Mouse (Mus musculus) kidney, postnatal 0 days (tissue): ENCODE data around the gene Asb16. TPM values are rescaled to one million over a fixed set of nuclear protein-coding genes. Genes with fewer than 3 reads are reported as not detected.

Experiments used
- ATAC-seq: fragments of 200-750 bp; cut with Nextera tagmentation; replicated peaks from 2 replicates; pipeline ENCODE4 v1.8.0; 2017; ENCODE audit warnings: low read depth, moderate number of reproducible peaks, moderate TSS enrichment, moderate library complexity; ENCODE audit not compliant: low FRiP score
- DNase-seq: peaks from one replicate; pipeline ENCODE4 v3.0.0-alpha.2; 2016; ENCODE audit warnings: low spot score
- H3K27ac ChIP-seq: fragments of 300-500 bp; sonication (generic); 2 replicates; pipeline ENCODE4 v1.5.1; 2014; ENCODE audit warnings: mild to moderate bottlenecking
- H3K27me3 ChIP-seq: fragments of 300-500 bp; sonication (generic); 2 replicates; pipeline ENCODE4 v1.6.1; 2014; ENCODE audit warnings: low read length, mixed read lengths; ENCODE audit not compliant: insufficient read depth
- H3K36me3 ChIP-seq: fragments of 300-500 bp; sonication (generic); 2 replicates; pipeline ENCODE4 v1.6.1; 2014; ENCODE audit warnings: low read length, mixed read lengths; ENCODE audit not compliant: insufficient read depth
- H3K4me1 ChIP-seq: fragments of 300-500 bp; sonication (generic); replicated peaks from 2 replicates; pipeline ENCODE4 v1.6.1; 2014; ENCODE audit warnings: antibody characterized with exemption, low read length, mixed read lengths; ENCODE audit not compliant: insufficient read depth
- H3K4me2 ChIP-seq: fragments of 300-500 bp; sonication (generic); 2 replicates; pipeline ENCODE4 v1.6.1; 2014; ENCODE audit warnings: mild to moderate bottlenecking, low read length, moderate library complexity, mixed read lengths
- H3K4me3 ChIP-seq: fragments of 300-500 bp; sonication (generic); replicated peaks from 2 replicates; pipeline ENCODE4 v1.5.1; 2014; ENCODE audit warnings: low read depth, low read length
- H3K9ac ChIP-seq: fragments of 300-500 bp; sonication (generic); 2 replicates; pipeline ENCODE4 v1.6.1; 2014; ENCODE audit warnings: low read depth, low read length
- H3K9me3 ChIP-seq: fragments of 300-500 bp; sonication (generic); replicated peaks from 2 replicates; pipeline ENCODE4 v1.6.1; 2016; ENCODE audit warnings: low read length, inconsistent platforms, mixed read lengths
- CTCF ChIP-seq: IDR thresholded peaks from 2 replicates; pipeline ENCODE4 v1.5.1; 2016; ENCODE audit warnings: antibody characterized with exemption, low read depth, mild to moderate bottlenecking, moderate library complexity
- whole genome bisulfite sequencing: fragments of 180-500 bp; shearing (Covaris S2); extraction: QIAGEN DNeasy Blood & Tissue Kit; methylation state at CpG from one replicate; pipeline ENCODE4 v1.1.7; 2014; 5-methylcytosine and 5-hydroxymethylcytosine counted together
- polyA plus RNA-seq: library from polyadenylated mRNA; unstranded; fragments of >200 nt; fragmentation: Nextera tagmentation; extraction: Ambion mirVana; gene quantifications from 2 replicates; pipeline ENCODE4 v1.2.1, GENCODE M21; 2015

Asb16 gene
- polyA plus RNA-seq, 1 experiment from 2014 or later: not detected

DNA sequence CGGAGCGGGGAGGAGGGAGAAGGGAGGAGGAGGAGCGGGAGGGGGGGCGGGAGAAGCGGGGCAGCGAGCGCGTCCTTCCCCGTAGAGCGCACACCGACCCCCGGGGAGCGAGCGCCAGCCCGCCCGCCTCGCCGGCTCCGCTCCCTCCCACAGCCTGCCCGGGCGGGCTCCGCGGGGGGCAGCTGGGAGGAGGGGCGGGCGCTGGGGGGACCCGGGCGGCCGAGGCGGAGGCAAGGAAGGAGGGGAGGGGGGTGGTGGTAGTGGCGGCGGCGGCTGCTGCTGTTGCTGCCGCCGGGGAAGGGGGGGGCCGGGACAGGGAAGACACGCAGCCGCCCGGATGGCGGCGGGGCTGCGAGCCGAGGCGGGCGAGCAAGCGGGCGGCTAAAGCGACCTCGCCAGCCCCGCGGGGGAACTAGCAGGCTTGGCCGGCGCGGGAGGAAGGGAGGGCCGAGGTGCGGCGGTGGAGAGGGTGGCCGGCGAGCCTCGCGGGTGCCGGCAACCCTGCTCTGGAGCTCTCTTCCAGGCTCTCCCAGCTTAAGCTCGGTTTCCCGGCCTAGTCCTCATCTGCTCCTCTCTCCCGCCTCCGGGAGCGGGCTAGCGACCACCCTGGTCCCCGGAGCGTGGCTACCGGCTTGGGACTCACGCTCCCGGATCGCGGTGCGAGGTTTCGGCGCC is 49.5 kb downstream of the Asb16 start:
- peak overlapping the region; percentile 99 for H3K4me3 ChIP-seq
- WGBS: under 1% methylated on average over 64 of the region's 77 CpGs
- DNase-seq: peak; percentile 87
- no peaks in the 10 kb centered on the region for H3K27me3 ChIP-seq
- peak overlapping the region; percentile 99 for H3K27ac ChIP-seq
- 0 out of 2 replicates have a peak, but pooled peaks cover 3% of the 10 kb centered on the region for H3K4me1 ChIP-seq
- peak overlapping the region; percentile 97 for H3K9ac ChIP-seq
- H3K4me2 ChIP-seq: peak overlapping the region; percentile 82
- peaks cover 17% of the 10 kb centered on the region for H3K36me3 ChIP-seq
- no peaks in the 10 kb centered on the region for H3K9me3 ChIP-seq
- no peak for TF ChIP-seq CTCF
- ATAC-seq: peak; percentile 53

DNA sequence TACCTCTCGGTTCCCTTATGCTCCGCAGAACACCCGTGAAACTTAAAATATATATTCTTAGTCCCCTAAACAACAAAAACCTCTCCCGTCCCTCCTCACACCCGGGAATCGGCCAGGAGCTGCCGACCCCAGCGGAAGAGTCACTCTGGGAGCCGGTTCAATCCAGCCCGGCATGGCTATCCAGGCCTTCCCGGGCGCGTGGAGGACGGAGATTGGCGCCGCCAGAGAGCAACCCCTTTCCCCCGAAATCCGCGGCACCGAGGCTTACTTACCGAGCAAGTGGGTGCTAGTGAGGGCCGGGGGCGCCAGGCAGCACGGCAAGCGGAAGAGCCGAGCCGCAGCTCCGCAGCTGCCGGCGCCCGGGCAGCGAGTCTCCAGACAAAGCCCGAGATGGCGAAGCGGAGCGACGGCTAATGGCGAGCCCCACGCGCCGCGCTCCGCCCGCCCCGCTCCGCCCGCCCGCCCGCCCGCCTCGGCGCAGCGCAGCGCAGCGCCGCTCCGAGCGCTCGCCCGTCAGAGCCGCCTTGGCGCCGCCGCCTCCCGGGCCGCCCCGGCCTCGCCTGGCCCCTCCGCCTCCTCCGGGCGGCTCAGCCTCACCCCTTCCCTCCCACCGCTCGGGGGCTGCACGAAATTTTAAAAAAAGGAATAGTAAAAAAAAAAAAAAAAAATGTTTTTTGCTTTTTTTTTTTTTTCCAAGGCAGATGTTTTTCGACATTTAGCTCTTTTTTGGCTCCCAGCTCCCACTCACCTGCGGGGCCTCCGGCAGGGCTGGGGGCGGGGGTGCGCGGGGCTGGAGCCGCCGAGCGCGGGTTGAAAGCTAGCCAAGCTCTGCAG is 50.2 kb downstream of the Asb16 start:
- Histone ChIP-seq H3K4me3 (peak overlapping the region; percentile 99), H3K9me3 (no peaks in the 10 kb centered on the region)
- DNase-seq: peak; percentile 60

DNA sequence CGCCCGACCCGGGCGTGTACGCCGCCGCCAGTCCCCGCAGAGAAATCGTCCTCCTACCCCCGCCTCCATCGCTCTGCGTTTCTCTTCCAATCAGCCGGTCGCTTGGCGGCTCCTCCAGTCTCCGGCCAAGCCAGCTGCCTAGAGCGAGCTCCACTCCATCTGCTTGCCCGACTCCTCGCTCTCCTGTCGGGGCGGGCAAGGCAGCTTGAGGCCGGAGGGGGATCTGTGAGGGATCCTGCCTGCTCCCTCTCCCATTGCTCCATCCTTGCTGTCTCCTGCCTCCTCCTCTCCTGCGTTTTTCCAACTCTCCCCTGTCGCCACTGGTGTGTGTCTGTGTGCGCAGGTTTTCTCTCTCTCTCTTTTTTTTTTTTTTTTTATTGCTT is 50.9 kb downstream of the Asb16 start, which contains the start of gene Ubtf:
Gene Ubtf (minus strand): TSS at position 333 of the 383 bp plus-strand sequence.
- Histone ChIP-seq H3K9ac (peak within 1 kb of the TSS; percentile 97), H3K4me2 (peak within 1 kb of the TSS; percentile 82), H3K4me3 (peak within 1 kb of the TSS; percentile 99), H3K27me3 (no peaks in the 10 kb centered on the region), H3K4me1 (0 out of 2 replicates have a peak, but pooled peaks cover 3% of the 10 kb centered on the region), H3K9me3 (no peaks in the 10 kb centered on the region), H3K36me3 (peaks cover 4% of the 10 kb centered on the region), H3K27ac (peak within 1 kb of the TSS; percentile 99)
- DNase-seq (peak; percentile 91), ATAC-seq (no peak)
- WGBS: under 1% methylated on average over 25 of the region's 25 CpGs
- TF ChIP-seq CTCF: no peak

More for the DNA sequence above, 50.2 kb downstream of the Asb16 start:
- no peak for ATAC-seq
- H3K4me2 ChIP-seq: peak overlapping the region; percentile 82
- peak overlapping the region; percentile 99 for H3K27ac ChIP-seq
- H3K9ac ChIP-seq: peak overlapping the region; percentile 97
- no peak for TF ChIP-seq CTCF
- peaks cover 10% of the 10 kb centered on the region for H3K36me3 ChIP-seq
- 0 out of 2 replicates have a peak, but pooled peaks cover 3% of the 10 kb centered on the region for H3K4me1 ChIP-seq
- under 1% methylated on average over 84 of the region's 84 CpGs for WGBS
- no peaks in the 10 kb centered on the region for H3K27me3 ChIP-seq

DNA sequence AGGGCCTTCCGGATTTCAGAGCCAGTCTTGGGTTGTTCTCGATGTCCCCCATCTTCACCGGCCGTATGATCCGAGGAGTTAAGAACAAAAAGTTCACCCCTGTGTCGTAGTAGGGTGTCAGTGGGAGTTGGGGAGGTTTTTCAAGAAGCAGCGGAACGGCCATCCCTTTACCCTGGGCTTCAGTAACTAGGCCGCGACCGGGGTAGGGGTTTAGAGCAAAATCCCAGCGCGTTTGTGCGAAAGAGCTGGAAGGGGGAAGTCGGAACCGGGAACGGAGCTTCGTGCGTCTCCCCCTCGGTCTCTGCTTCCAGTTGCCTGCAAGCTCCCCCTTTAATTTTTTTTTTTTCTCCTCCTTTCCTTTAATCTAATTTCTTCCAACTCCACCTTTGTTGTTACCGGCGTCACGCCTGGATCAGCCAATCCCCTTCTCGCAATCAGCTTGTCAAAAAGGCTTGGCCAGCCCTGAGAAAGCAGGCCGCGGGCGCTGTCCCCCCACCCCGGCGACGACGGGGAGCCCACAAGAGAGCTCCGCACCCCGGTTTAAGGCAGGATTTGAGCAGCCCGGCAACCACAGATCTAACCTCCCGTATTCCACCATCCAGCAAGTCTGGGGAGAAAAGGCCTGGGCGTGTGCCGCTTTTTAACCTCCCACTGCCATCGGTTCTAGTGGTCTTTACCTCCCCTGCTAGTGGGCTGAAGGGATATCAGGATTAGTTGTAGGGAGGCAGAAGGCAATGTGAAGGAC is 51.6 kb downstream of the Asb16 start:
- H3K4me3 ChIP-seq: peak overlapping the region; percentile 99
- peak overlapping the region; percentile 97 for H3K9ac ChIP-seq
- no peaks in the 10 kb centered on the region for H3K9me3 ChIP-seq
- ATAC-seq (no peak), DNase-seq (peak; percentile 90)
- H3K4me2 ChIP-seq: peak overlapping the region; percentile 82
- 0 out of 2 replicates have a peak, but pooled peaks cover 3% of the 10 kb centered on the region for H3K4me1 ChIP-seq
- no peaks in the 10 kb centered on the region for H3K36me3 ChIP-seq
- TF ChIP-seq CTCF: no peak
- H3K27me3 ChIP-seq: no peaks in the 10 kb centered on the region
- peak overlapping the region; percentile 99 for H3K27ac ChIP-seq
- WGBS: 1% methylated on average over 38 of the region's 38 CpGs

DNA sequence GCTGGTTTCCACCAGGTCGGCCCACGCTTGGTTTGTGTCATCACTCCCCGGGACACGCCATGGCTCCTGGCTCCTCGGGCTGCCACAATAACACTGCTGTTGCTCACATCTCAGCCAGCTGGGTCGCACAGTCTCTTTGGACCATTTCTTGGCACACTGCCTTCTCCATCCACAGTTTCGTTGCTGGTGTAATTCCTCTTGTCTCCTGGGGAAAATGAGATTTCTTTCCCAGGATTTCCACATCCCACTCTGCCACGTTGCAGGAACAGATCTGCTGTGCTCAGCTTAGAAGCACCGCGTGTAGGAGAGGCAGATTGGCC is 52.1 kb downstream of the Asb16 start:
- DNase-seq (peak; percentile 89), ATAC-seq (no peak)
- Histone ChIP-seq H3K9me3 (no peaks in the 10 kb centered on the region), H3K4me3 (peak overlapping the region; percentile 99), H3K27me3 (no peaks in the 10 kb centered on the region), H3K27ac (peak overlapping the region; percentile 99), H3K36me3 (no peaks in the 10 kb centered on the region), H3K9ac (peak overlapping the region; percentile 97; the same call in 1 of the 2 replicates), H3K4me1 (0 out of 2 replicates have a peak, but pooled peaks cover 1% of the 10 kb centered on the region), H3K4me2 (peak overlapping the region; percentile 82)
- WGBS: 16% methylated on average over 10 of the region's 10 CpGs
- TF ChIP-seq CTCF: no peak

DNA sequence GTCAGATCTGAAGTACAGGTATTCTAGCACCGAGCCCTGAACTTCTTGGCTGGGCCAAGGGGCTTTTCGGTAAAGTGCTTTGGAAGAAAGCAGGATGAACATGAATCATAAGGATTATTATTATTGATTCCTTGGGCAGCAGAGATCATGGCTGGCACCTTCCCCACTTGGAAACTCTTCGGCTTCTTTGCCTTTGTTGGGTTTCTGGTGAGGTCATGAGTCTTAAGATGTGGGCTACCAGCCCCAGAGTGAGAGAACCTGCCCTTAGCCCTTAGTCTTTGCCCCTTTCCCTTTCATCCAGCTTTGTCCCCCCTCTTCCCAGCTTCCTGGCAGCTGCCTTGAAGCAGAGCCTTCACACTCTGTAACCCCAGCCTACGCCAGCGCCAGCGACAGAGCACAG is 53.4 kb downstream of the Asb16 start:
- H3K36me3 ChIP-seq: no peaks in the 10 kb centered on the region
- H3K27me3 ChIP-seq: no peaks in the 10 kb centered on the region
- H3K9ac ChIP-seq: no peak overlapping the region
- H3K27ac ChIP-seq: no peak overlapping the region
- H3K4me1 ChIP-seq: no peaks in the 10 kb centered on the region
- H3K4me3 ChIP-seq: no peak overlapping the region
- DNase-seq (no peak), ATAC-seq (no peak)
- 69% methylated on average over 6 of the region's 6 CpGs for WGBS
- no peaks in the 10 kb centered on the region for H3K9me3 ChIP-seq
- no peak for TF ChIP-seq CTCF
- H3K4me2 ChIP-seq: no peak overlapping the region
